Mouse (Mus musculus) erythroblast, embryonic 14.5 days (primary cell): Measurements from ENCODE around the gene Pdcl2.

Experiments
- GATA1 ChIP-seq: IDR thresholded peaks from 2 replicates; pipeline ENCODE4 v1.6.1; 2012; ENCODE audit warnings: low read length, inconsistent platforms, mixed read lengths
- TAL1 ChIP-seq: IDR thresholded peaks from 3 replicates; pipeline ENCODE4 v1.6.1; 2012; ENCODE audit warnings: low read length, inconsistent platforms, mixed read lengths

GRCm38 (mm10) chr5:76321249-76322196 lies 9.4 kb downstream of the Pdcl2 start:
- no peak for TF ChIP-seq GATA1
- TF ChIP-seq TAL1: no peak
